Mouse (Mus musculus): ENCODE results near the gene Tgfb1i1.

Gene Tgfb1i1

GRCm38 (mm10) chr7:128288923-128289544, 42.4 kb downstream of the Tgfb1i1 start:
- no peak for DNase-seq (ENCODE audit: low spot score)

GRCm38 (mm10) chr7:128294785-128295184, 48.2 kb downstream of the Tgfb1i1 start:
- no peak for DNase-seq (ENCODE audit: low spot score)

- no peak for DNase-seq (ENCODE audit: low spot score)
These were observed 49.9 kb downstream of the Tgfb1i1 start for GRCm38 (mm10) chr7:128296514-128296913.

GRCm38 (mm10) chr7:128297291-128297616, 50.6 kb downstream of the Tgfb1i1 start:
- DNase-seq (ENCODE audit: low spot score) = no peak

GRCm38 (mm10) chr7:128297617-128298480, 51.2 kb downstream of the Tgfb1i1 start, which contains the start of gene BC017158:
Gene BC017158 (minus strand): TSS chr7:128298170.
- peak; percentile 71 for DNase-seq (ENCODE audit: low spot score)

- peak; percentile 29 for DNase-seq (ENCODE audit: low spot score)
These were observed 52.1 kb downstream of the Tgfb1i1 start for GRCm38 (mm10) chr7:128298481-128299342.

GRCm38 (mm10) chr7:128300952-128301351, 54.3 kb downstream of the Tgfb1i1 start:
- DNase-seq (ENCODE audit: low spot score) = no peak

- no peak for DNase-seq (ENCODE audit: low spot score)
These were observed 55.5 kb downstream of the Tgfb1i1 start for GRCm38 (mm10) chr7:128302151-128302550.

- no peak for DNase-seq (ENCODE audit: low spot score)
These were observed 57.6 kb downstream of the Tgfb1i1 start for GRCm38 (mm10) chr7:128304198-128304597.

GRCm38 (mm10) chr7:128304907-128305306, 58.3 kb downstream of the Tgfb1i1 start:
- DNase-seq (ENCODE audit: low spot score) = no peak
